Mouse (Mus musculus) kidney, adult 2 months (tissue): Measurements from ENCODE around the gene Fbxl4. TPM values are rescaled to one million over a fixed set of nuclear protein-coding genes. Genes with fewer than 3 reads are reported as not detected.

ENCODE experiments used
- DNase-seq: peaks from one replicate; pipeline ENCODE4 v3.0.0; 2021
- H3K27ac ChIP-seq: fragments of 200-500 bp; 2 replicates; pipeline ENCODE4 v1.5.1; 2012; ENCODE audit warnings: low read depth, low read length, control low read depth, inconsistent platforms; ENCODE audit not compliant: insufficient read depth
- H3K27me3 ChIP-seq: fragments of 200-500 bp; replicated peaks from 2 replicates; pipeline ENCODE4 v1.6.1; 2012; ENCODE audit warnings: mild to moderate bottlenecking, moderate library complexity, low read length, inconsistent platforms; ENCODE audit not compliant: control insufficient read depth, insufficient read depth
- H3K36me3 ChIP-seq: fragments of 200-500 bp; 2 replicates; pipeline ENCODE4 v1.6.1; 2012; ENCODE audit warnings: mild to moderate bottlenecking, moderate library complexity, low read length, inconsistent platforms; ENCODE audit not compliant: control insufficient read depth, insufficient read depth
- H3K4me1 ChIP-seq: fragments of 200-500 bp; 2 replicates; pipeline ENCODE4 v1.6.1; 2011; ENCODE audit warnings: low read length; ENCODE audit not compliant: control insufficient read depth, insufficient read depth
- H3K4me3 ChIP-seq: fragments of 200-500 bp; 2 replicates; pipeline ENCODE4 v1.5.1; 2011; ENCODE audit warnings: mild to moderate bottlenecking, low read depth, low read length, control low read depth; ENCODE audit not compliant: insufficient read depth
- CTCF ChIP-seq: fragments of 200-500 bp; conservative IDR thresholded peaks from 2 replicates; pipeline ENCODE4 v1.5.1; 2011; ENCODE audit warnings: low read depth, mild to moderate bottlenecking, control low read depth, low read length, moderate library complexity, mixed read lengths; ENCODE audit not compliant: insufficient read depth, insufficient read length
- POLR2A ChIP-seq: fragments of 200-500 bp; IDR thresholded peaks from one replicate; pipeline ENCODE4 v1.6.1; 2011; ENCODE audit warnings: low read depth, low read length, control low read depth
- whole genome bisulfite sequencing: fragments of 180-500 bp; shearing (Covaris S2); methylation state at CpG from one replicate; pipeline ENCODE4 v1.1.7; 2018; 5-methylcytosine and 5-hydroxymethylcytosine counted together
- polyA plus RNA-seq: library from polyadenylated mRNA; depleted of rRNA; stranded (reverse); fragments of >200 nt; gene quantifications from 2 replicates; pipeline ENCODE4 v1.2.3, GENCODE M21; 2012

Gene Fbxl4
- polyA plus RNA-seq, 1 experiment: 22.6 TPM

DNA sequence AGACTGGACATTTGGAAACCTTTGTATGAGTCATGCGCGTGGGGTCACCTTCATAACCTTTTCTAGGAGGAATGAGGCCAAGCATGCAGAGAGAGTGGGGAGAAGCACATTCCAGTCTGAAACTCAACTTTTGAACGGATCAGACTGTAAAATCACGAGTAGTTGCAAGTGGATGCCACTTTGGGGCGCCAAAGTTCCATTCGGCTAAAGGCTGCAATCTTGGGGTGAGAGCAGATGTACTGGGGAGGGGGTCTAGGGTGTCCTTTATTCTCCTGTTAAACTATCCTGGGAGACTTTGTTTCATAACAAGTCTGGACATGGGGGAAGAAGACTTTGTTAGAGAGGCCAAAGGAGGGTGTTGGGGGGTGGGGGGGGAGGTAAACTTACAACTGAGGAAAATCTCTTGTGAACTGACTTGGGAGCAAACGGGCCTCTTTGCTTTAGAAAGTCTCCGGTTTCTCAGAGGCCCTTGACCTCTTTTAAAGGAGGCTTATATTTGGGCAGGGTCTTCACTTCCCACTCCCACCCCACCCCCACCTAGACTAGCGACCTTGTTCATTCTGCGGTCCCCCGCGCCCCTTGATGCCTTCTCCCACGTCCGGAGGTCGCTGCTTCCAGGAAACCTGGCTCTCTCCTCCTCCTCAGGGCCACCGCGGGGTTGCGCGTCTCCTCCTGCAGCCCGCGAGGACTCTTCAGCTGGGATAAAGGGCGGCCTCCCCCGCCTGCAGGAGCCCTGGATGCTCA lies 119.8 kb downstream of the Fbxl4 start:
- Histone ChIP-seq H3K36me3 (no peaks in the 10 kb centered on the region), H3K4me3 (no peak overlapping the region), H3K27me3 (peaks cover 6% of the 10 kb centered on the region), H3K27ac (no peak overlapping the region), H3K4me1 (no peaks in the 10 kb centered on the region)
- DNase-seq: no peak
- WGBS: 2% methylated on average over 23 of the region's 23 CpGs
- TF ChIP-seq CTCF (peak; percentile 64), POLR2A (no peak)

DNA sequence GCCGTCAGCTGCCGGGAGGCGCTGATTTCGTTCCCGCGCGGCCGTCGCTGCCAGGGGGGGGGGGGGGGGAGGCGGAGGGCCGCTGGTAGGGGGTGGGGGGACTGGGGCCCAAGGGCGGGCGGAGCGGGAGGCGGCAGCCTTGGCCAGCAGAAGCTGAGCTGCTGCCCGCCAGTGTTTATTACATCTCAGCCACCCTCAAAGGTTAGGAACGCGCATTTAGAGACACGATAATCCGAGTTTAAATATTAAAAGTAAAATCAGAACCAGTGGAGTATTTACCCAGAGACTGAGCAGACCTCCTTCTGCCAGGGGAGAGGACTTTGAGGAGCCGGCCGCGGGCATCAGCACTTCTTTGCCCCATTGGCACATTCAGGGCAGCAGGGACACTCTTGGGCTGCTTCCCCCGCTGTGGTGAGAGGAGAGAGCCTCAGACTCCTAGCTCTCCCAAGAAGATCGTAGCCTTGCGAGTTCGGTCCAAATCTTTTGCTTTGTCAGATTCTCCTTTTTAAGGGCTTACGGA lies 120.4 kb downstream of the Fbxl4 start:
- no peak for TF ChIP-seq POLR2A
- no peak for TF ChIP-seq CTCF
- no peak for DNase-seq
- WGBS: 2% methylated on average over 26 of the region's 28 CpGs
- Histone ChIP-seq H3K27me3 (peaks cover 7% of the 10 kb centered on the region), H3K4me1 (no peaks in the 10 kb centered on the region), H3K27ac (no peak overlapping the region), H3K4me3 (no peak overlapping the region), H3K36me3 (no peaks in the 10 kb centered on the region)

DNA sequence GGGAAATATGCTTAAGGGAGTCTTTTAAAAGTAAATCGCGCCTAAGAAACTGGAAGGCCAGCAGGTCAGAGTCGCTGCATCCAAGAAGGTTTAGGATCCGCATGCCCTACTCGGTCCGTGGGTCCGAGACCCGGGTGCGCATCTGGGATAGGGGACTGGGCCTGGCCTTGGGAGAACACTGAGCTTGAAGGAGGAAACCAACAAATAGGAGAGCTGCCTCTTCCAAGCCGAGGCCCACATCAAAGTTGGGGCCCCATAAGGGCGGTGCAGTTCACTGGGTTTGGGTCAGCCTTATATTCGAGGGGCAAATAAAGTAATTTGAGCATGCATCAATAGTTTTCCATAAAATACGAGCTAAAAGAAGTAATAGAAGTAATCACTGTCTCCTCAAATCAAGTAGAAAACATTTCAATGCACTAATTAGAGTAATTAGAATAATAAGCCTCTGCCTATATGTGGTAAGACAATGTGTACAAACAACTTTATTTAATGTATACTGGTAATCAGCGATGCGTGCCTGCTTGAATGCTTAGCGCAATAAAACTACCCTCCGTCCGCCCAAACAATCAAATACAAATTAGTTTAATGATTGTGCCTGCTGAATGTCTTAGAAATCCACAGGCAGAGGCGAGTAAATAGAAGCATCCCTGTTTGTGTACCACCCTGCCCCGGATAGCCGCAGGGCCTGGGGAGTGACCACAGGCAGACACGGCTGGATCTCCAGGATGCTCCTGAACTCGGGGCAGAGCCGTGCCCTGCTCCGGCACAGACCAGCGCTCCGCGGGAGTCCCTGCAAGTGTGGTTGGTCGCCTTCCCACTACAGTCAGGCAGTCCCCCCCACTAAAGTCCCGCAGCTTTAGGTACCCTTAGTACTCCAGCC lies 121.4 kb downstream of the Fbxl4 start:
- WGBS: 8% methylated on average over 30 of the region's 30 CpGs
- Histone ChIP-seq H3K36me3 (no peaks in the 10 kb centered on the region), H3K4me3 (no peak overlapping the region), H3K4me1 (no peaks in the 10 kb centered on the region), H3K27me3 (peaks cover 9% of the 10 kb centered on the region), H3K27ac (no peak overlapping the region)
- TF ChIP-seq POLR2A (no peak), CTCF (no peak)
- no peak for DNase-seq

DNA sequence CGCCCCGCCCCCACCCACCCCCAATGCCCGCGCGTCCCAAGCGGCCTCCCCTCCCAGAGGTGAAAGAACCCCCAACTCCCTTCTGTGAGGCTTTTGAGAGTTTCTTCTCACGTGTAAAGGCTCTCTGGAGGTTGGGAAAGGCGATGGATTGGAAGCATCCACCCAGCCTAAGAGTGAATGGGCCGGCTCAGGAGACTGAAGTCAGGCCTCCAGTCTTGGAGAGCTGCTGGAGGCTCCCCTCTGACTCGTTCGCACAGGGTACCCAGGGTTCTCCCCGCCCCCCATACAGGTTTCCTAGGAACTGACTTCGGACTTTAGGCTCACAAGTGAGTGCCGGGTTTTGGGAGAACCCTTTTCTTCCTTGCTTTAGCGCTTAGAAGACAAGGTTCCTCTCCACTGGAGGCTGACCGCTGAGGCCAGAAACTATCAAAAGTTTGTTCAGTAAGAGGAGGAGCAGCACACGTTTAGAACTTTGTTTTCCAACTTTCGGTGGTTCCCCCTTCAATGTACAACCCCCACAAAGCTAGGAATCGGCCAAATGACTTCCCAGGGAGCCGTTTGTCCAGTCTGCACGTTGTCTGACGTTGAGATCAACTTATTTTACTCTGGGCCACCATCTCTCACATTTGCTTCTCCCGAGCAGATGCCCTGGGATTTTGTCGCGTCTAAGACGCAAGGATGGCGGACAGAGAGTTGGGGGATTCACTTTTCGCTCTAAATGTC lies 122.2 kb downstream of the Fbxl4 start:
- Histone ChIP-seq H3K27ac (no peak overlapping the region), H3K4me1 (no peaks in the 10 kb centered on the region), H3K27me3 (peaks cover 9% of the 10 kb centered on the region), H3K36me3 (no peaks in the 10 kb centered on the region), H3K4me3 (no peak overlapping the region)
- TF ChIP-seq POLR2A: no peak
- no peak for TF ChIP-seq CTCF
- DNase-seq: no peak
- 3% methylated on average over 28 of the region's 28 CpGs for WGBS

DNA sequence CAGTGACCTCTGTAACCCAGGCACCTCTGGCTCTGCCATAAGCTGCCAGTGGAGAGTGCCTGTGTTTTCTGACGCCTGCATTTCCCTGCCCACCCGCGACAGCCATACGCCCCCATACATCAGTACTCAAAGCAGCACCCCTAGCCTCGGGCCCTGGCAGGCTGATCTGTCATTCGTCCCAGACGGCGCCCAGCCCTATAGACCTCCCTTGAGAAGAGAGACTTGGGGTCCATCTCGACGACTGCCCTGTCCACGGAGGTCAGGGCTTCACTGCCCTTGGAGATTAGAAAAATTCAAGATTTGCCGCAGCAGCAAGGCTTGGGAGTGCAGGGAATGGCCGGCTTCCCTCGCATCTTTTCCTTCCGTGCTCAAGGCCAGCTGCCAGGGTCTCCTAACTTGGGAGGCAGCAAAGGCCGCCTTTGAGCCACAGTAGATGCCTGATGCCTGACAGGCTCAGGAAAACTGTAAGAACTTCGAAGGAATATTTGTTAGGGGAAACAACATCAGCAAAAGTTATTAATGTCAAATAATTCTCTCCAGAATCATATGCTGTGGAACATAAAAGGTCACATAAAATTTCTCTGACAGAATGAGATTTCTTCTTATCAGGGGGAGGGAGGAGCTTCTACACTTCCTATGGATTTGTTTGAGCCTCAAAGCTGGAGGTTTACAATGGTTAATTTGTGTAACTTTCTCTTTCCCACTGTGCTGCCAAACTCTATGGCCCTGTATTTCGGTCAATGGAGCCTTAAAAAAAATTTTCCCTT lies 122.9 kb downstream of the Fbxl4 start:
- Histone ChIP-seq H3K4me1 (no peaks in the 10 kb centered on the region), H3K36me3 (no peaks in the 10 kb centered on the region), H3K27ac (no peak overlapping the region), H3K27me3 (peaks cover 9% of the 10 kb centered on the region), H3K4me3 (no peak overlapping the region)
- TF ChIP-seq POLR2A (no peak), CTCF (no peak)
- WGBS: 5% methylated on average over 18 of the region's 18 CpGs
- no peak for DNase-seq

DNA sequence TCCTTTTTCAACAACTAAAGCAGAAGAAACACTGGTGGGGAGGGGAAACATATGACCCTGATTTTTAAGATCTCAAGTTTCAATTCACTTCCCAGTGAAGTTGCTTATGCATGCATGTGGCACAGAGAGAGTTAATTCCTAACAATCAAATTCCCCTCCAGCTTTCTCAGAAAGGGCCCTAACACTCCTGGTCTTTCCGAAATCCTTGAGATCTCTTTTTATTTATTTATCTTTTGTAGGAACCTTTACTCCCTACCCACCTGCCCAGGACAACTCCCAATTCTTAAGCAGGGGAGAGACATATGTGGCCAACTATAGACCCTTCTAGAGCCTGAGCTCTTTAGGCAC lies 123.5 kb downstream of the Fbxl4 start:
- Histone ChIP-seq H3K27ac (no peak overlapping the region), H3K36me3 (no peaks in the 10 kb centered on the region), H3K4me1 (no peaks in the 10 kb centered on the region), H3K27me3 (peaks cover 9% of the 10 kb centered on the region), H3K4me3 (no peak overlapping the region)
- TF ChIP-seq CTCF: no peak
- TF ChIP-seq POLR2A: no peak
- 11% methylated on average over 1 of the region's 1 CpGs for WGBS
- no peak for DNase-seq
